Mouse (Mus musculus) CD4-positive, CD25-positive, alpha-beta regulatory T cell, adult 4 months (primary cell): ENCODE data around the gene Olfr955. TPM values are rescaled to one million over a fixed set of nuclear protein-coding genes. Genes with fewer than 3 reads are reported as not detected.

Experiments used
- ATAC-seq: one replicate; pipeline ENCODE4 v1.8.0; 2017
- polyA plus RNA-seq, 2 experiments: library from polyadenylated mRNA; unstranded; fragments of 100-300 nt; shearing (Covaris generic); gene quantifications; one replicate each; pipeline ENCODE4 v1.2.1; 2017

Gene Olfr955
- polyA plus RNA-seq = not detected

DNA sequence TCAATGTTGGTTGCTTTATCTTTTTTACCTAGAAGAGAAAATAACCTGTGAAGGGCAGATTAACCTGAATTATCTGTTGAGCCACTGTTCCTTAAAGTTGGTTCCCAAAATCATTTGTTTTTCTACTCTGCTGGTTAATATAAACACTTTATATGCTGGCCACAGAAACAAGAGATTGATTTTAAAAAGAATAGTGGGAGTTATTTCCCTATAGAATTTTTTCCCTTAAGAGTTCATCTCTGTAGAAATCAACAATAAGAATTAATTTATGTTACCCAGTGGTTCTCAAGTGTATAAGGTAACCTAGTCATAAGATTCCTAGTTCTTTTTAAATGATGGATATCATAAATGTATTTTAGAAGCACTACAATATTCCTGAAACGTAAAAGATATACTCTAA, at the start of gene Olfr955:
Gene Olfr955, minus strand, starts transcription at position 101 of the 400 bp plus-strand sequence.
- ATAC-seq = no peak

GRCm38 (mm10) chr9:39518595-39518994, 46.9 kb upstream of the Olfr955 start:
- no peak for ATAC-seq

DNA sequence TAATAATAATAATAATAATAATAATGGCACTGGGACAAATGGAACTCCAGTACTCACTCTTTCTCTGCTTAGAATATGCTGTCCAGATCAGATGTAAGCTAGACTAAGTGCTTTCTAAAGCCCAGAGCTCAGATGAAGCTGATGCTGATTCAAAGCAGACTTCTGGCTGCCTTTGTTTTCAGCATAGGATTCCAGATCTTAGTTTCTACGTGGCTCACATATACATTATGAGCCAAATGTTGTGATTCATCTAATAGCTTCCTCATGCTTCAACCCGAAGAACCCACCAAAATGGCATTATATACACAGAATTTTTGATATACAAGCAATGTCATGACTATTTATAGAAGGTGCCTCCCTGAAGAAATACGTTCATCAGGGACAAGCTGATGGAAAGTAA, 43.8 kb upstream of the Olfr955 start, which contains the start of gene Olfr957:
Gene Olfr957, minus strand, starts transcription at position 279 of the 400 bp plus-strand sequence.
- no peak for ATAC-seq

DNA sequence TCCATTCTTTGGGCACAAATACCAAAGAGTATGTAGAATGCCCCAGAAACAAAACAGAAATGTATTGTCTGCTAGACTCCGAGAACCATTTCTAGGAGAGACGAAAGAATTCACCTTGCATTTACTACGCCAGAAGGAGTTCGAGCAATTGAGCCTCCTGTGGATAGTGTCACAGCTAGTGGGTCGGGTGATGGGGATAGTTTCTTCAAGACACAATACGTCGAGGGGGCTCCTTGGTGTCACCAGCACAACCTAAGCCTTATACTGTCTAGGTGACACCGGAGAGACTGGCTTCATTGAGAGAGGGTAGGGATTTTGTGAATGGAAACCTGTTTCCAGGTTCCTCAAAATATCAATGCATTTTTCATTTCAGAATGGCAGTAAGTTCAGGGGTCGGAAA, 37.7 kb upstream of the Olfr955 start:
- ATAC-seq = no peak

DNA sequence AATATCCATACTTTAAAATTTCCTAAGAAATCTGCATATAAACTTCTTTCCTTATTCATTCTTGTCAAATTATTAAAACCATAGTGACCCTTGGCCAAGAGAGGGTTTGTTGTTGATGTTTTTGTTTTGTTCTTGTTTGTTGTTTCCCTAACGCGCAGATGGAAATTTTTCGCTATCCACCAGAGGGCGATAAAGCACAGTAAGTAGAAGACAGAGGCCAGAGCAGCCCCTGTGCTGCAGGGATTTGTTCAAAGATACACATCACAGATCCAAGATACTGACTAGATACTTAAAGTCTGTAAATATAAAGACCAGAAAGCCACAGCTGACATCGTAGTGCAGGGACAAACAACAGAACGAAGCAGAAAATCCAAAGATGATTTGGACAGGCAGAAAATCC, 37.3 kb upstream of the Olfr955 start:
- ATAC-seq = no peak

DNA sequence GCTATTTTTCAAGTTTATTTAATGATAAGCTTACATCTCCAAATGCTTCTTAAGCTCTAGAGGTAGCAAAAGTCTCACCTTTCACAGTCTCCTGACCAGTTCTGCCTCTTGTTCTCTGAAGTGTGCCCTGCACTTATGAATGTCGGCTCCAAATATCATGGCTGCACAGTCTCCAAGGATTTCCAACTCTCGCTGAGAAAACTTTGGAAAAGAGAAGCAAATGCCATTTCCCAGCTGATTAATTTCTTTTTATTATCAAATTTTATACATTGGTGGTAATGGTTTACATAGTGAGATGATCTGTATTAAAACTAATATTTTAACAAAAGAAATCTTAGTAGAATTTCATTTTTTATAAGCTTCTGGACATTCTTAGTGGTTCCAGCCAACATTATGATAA, 22.2 kb upstream of the Olfr955 start, which contains the start of gene Olfr44:
Gene Olfr44, minus strand, starts transcription at position 101 of the 400 bp plus-strand sequence.
- ATAC-seq = no peak

- ATAC-seq = no peak
Observed at GRCm38 (mm10) chr9:39456401-39456800, 15.3 kb downstream of the Olfr955 start, which contains the start of gene Olfr954. Olfr954 (plus strand) TSS chr9:39456701.

- no peak for ATAC-seq
Observed at GRCm38 (mm10) chr9:39427048-39427447, 44.7 kb downstream of the Olfr955 start, which contains the start of gene Olfr952. Olfr952 (minus strand) TSS chr9:39427148.

Other genes starting within 250 kb of the Olfr955 start
- gene Olfr1537, start 221.9 kb downstream of the Olfr955 start, polyA plus RNA-seq = not detected
- not detected for gene Olfr945, start 195.1 kb downstream of the Olfr955 start, polyA plus RNA-seq
- gene Olfr948, start 145.9 kb downstream of the Olfr955 start, polyA plus RNA-seq = not detected
- gene Olfr951, start 84.5 kb downstream of the Olfr955 start, polyA plus RNA-seq = not detected
- not detected for gene Olfr952, start 44.8 kb downstream of the Olfr955 start, polyA plus RNA-seq
- gene Olfr954, start 15.2 kb downstream of the Olfr955 start, polyA plus RNA-seq = not detected
- not detected for gene Olfr44, start 22.1 kb upstream of the Olfr955 start, polyA plus RNA-seq
- gene Olfr957, start 43.9 kb upstream of the Olfr955 start, polyA plus RNA-seq = not detected
- not detected for gene Olfr958, start 82.1 kb upstream of the Olfr955 start, polyA plus RNA-seq
- gene Olfr959, start 103.6 kb upstream of the Olfr955 start, polyA plus RNA-seq = not detected
- gene AW551984, start 132.5 kb upstream of the Olfr955 start, polyA plus RNA-seq = not detected
- gene Olfr148, start 138.7 kb upstream of the Olfr955 start, polyA plus RNA-seq = not detected
- not detected for gene Olfr960, start 149.4 kb upstream of the Olfr955 start, polyA plus RNA-seq
- not detected for gene Olfr961, start 173.1 kb upstream of the Olfr955 start, polyA plus RNA-seq
- gene Olfr963, start 195.3 kb upstream of the Olfr955 start, polyA plus RNA-seq = not detected
- gene Olfr149, start 235.2 kb upstream of the Olfr955 start, polyA plus RNA-seq = not detected
- not detected for gene Olfr965, start 239.4 kb upstream of the Olfr955 start, polyA plus RNA-seq